Mouse (Mus musculus): ENCODE data around the gene Crybb2.
"Not testable (repeated sequence)": the region's sequence is repeated elsewhere in the genome, so short reads cannot be mapped to it uniquely, and the experiment has no call there.

The Crybb2 gene

DNA sequence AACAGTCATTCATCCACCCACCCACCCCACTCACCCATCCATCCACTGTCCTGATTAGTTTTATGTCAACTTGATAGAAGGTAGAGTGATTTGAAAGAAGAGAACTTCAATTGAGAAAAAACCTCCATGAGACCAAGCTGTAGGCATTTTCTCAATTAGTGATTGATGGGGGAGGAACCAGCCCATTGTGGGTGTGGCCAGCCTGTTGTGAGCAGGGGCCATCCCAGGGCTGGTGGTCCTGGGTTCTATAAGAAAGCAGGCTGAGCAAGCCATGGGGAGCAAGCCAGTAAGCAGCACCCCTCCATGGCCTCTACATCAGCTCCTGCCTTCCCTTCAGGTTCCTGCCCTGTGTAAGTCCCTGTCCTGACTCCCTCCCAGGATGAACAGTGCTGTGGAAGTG lies at the start of gene Crybb2:
Crybb2 (minus strand) TSS at position 101 of the 400 bp plus-strand sequence.
- no peak for DNase-seq (ENCODE audit: low spot score in 2 of 2)

DNA sequence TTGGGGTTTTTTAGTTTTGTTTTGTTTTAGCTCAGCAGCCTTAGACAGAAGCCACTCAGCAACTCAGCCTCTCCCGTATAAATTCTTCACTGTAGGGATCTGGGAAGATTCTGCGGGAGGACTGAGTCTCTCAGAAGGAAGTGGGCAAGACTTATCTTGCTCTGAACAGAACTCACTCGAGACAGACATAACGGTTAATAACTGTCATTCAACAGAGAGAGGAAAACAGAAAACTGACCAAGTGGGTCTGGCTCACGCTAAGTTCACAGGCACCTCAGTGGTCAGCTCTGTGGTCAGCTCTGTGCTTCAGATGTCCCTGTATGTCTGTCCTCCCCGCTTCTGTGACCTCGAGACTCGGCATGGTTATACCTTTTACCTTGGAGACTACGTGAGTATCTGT lies 49.4 kb upstream of the Crybb2 start:
- DNase-seq (ENCODE audit: low spot score in 2 of 2): no peak

DNA sequence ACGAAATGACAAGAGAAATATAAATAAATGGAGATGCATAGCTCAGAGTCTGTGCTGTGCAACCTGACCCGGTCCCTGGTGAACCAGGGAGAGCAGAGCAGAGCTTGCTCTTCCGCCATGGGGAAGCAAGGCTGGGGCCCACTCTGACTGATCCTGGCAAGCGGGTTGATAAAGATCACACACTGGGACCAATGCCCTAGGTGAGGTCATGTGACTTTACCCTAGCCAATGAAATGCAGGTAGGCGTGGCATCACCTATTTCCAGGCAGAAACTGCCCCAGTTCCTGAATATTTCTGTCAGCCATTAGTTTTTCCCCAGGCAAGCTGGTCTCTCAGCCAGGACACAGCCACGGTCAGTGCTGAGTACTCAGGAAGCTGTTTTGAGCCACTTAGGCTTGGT lies 48.8 kb upstream of the Crybb2 start:
- DNase-seq (ENCODE audit: low spot score in 2 of 2): no peak

DNA sequence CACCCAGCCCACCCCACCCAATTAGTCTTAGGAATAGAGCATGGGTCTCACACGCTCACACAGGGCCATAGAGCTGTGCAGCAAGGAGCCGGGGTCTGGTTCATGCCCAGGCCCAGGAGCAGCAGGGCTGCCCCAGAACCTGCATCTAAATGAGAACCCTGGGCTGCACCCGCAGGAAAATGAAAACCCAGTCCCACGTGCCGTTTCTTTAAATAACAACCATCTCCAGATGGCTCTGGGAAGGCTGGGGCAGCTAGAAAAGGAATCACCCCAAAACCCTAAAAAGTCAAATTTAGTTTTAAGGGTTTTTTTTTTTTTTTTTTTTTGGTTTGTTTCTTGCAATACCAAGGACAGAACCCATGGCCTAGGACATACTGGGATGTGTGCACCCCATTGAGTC lies 47.4 kb upstream of the Crybb2 start:
- DNase-seq (ENCODE audit: low spot score in 2 of 2): no peak

DNA sequence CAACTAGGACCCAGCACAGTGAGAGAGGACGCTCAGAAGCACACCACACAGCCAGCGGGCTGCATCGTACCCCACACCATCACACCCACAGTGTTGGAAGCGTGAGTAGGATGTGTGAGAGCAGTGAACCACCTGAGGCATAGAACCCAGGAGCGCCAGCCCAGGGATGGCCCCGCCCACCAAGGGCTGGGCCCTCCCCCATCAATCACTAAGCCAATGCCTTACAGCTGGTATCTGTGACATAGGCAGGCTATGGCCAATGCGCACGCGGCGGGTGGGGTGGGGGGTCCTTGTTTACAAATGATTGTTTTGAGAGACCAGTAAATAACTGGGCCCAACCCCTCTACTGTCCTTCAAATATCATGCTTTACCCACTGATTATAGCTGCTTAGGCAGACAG lies 46.0 kb upstream of the Crybb2 start:
- DNase-seq (ENCODE audit: low spot score in 2 of 2): no peak

DNA sequence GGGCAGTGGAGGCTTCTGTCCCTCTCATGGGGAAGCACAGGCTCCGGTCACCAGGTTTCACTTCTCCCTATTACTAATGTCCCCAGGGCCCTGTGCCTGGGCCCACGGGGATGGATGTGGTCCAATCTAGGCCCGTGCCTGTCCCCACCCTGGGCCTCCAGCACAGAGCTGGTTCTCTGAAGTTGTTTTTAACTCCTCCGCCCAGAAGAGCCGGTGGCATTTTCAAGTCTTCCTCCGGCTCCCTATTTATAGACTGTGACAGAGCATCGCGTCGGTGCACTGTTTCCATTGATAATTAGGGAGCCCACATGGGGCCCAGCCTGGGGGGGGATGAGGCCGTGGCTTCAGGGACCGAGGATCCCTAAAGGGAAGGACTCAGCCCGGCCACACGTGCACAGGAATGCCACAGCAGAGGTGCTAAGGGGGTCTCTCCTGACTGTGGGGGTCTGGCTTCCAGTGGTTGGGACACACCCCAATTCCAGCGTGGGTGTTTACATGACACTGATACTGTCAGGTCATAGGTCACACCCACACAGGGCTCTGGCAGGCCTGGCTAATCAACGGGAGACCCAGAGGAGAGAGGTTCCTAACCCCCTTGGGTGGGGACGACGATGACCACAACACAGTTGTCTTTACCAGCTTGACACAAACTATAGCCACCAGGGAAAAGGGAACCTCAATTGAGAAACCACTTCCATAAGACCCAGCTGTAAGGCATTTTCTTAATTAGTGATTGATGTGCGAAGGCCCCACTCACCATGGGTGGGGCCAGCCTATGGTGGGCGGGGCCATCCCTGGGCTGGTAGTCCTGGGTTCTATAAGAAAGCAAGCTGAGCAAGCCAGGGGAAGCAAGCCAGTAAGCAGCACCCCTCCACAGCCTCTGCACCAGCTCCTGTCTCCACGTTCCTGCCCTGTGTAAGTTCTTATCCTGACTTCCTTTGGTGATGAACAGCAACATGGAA lies 44.6 kb upstream of the Crybb2 start:
- peak in 1 of 2 experiments; percentile 56 for DNase-seq (ENCODE audit: low spot score in 2 of 2)

DNA sequence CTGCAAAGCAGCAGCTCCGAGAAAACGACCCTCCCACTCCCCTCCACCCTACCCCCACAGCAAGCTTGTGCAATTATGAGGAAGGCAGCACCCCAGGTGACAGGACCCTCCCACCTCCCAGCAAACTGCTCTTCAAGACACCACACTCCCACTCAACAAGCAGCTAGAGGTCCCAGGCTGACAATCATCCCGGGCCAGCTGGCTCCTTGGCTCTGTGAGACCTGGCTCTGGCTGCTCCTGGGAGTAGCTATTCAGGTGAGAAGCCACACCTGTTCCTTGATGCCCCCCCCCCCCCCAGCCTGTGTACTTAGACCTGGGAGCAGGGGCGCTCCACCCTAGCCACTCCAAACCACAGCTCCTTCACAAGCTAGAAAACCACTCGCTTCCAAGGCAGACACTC lies 43.2 kb upstream of the Crybb2 start:
- DNase-seq (ENCODE audit: low spot score in 2 of 2): no peak

DNA sequence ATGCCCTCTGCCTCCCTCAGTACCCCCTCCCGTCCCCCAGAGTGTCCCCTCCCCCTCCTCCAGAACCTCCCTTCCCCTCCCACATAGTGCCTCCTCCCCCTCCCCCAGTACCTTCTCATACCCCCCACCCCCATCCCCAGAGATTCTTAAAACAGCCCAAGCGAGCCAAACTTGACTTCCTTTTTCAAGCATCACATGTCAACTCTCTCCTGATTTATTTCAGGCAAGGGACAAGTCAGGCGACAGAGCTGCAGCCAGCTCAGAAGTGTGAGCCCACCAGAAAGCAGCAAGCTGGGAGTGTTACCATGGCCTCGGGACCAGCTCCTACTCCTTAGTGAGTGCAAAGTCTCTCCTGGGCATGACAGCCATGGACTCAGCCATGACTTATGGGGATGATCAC lies 41.4 kb upstream of the Crybb2 start:
- no peak for DNase-seq (ENCODE audit: low spot score in 2 of 2)

DNA sequence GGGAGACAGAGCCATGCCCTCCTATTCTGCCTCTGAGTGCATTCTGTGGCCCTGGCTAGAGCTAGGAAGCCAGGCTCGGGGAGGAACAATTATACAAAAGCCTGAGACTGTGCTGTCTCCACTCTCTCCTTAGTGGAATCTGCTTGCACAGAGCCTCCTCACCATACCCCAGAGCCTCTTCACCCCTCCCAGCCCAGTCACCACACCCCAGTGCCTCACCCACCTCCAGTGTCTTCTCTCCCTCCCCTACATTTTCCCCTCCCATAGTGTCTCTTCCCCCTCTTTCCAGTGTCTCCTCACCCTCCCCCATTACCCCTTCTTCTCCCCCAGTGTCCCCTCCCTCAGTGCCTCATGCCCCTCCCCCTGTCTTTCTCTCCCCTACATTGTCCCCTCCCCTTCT lies 41.0 kb upstream of the Crybb2 start:
- no peak for DNase-seq (ENCODE audit: low spot score in 2 of 2)

DNA sequence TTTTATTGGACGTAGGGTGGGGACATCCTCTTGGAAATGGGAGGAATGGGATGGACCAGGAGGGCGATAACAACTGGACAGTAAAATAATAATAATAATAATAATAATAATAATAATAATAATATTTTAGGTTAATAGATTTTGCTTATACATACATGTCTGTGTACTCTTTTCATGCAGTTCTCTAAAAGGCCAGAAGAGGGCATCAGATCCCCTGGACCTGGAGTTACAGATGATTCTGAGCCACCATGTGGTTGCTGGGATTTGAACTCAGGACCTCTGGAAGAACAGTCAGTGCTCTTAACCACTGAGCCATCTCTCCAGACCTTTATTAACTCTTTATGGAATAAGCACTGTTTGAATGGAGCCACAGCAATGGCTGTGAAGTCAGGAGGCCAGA lies 39.7 kb upstream of the Crybb2 start:
- DNase-seq (ENCODE audit: low spot score in 2 of 2): not testable (repeated sequence)

DNA sequence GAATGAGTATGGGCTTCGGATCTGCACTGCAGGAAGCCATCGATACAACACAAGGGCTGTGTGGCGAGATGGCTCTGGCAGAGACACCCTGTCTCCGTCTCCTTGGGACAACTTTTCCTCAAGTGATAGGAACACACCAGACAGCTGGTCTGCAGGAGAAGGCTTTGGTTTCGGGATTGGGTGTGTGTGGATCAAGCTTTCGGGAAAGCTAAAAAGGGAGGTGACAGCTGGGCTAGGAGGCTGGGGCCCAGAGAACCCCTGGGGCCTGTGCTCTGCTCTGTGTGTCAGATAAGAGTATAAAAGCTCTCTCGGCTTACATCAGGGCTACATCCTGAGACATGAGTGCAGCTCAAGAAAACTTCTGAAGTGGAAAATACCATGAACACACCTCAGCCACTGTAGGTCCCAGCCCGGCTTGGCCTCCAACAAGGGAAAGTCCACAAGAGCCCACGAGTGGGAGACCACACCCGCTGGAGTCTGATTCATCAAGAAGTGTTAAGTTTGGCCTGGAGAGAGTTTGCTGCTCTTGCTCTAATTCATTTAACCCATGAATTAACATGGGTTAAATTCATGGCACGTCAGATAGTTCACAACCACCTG lies 38.3 kb upstream of the Crybb2 start:
- DNase-seq (ENCODE audit: low spot score in 2 of 2): no peak

DNA sequence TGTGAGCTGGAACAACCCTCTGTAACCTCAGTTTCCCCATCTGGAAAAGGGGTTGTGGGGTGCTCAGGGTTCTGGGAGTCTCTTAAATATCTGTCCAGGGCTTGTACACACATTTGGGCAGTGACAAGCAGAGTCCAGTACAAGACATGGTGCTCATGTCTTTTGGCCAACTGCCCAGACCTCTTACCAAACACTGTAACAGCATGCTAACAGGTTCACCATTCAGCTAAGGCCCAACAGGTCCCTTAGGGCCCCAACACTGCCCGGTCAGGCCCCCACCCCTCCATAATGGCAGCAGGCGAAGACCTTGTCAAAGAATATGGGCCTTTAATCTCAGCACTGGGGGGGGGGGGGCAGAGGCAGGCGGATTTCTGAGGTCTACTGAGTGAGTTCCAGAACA lies 37.8 kb upstream of the Crybb2 start:
- DNase-seq (ENCODE audit: low spot score in 2 of 2): no peak

DNA sequence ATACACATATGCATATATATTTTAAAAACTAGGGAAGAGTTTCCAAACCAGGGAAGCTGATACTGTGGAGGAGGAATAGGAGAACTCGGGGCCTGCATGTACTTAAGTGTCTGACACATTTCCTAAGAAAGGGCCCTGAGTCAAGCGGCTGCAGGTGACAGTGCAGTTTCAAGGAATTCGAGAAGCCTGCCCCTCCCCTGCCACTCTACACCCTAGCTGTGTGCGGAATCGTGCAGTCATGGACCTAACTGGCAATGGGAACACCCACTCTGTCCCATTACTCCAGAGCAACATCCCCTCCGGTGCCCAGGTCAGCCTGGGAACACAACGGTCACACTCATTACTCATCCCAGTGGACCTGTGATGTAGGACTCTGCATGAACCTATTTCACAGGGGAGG lies 36.7 kb upstream of the Crybb2 start:
- no peak for DNase-seq (ENCODE audit: low spot score in 2 of 2)

DNA sequence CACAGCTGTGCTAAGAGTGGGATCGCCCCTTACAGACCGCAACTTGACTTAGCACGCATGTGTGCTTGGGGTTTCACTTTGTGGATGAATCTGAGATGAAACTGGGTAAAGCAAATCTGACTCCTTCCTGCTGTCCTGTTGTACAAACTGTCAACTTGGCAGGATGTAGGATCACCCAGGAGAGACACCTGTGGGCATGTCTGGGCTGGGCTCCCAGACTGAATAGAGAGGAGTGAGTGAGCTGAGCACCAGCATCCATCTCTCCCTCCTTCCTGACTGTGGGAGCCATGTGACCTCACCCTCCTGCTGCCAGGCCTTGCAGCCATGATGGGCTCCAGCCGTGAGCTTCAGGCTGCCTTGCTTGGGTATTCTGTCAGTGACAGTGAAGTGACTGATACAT lies 35.6 kb upstream of the Crybb2 start:
- DNase-seq (ENCODE audit: low spot score in 2 of 2): no peak

DNA sequence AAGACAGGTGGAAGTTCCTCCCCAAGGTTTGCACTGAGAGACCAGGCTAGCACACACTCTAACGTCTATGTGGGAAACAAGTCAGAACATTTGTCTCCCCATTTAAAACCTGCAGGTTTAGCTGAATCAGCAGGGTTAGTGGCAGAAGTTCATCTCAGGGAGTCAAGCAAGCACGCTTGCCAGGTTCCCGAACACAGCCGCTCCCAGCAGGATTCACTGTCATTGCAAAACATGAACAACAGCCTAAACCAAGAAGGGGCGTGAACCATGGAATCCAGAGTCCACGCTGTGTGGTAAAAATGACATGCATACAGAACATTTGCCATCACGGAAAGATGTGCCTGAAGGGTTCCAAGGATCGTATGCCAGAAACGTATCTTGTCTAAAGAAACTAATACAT lies 35.1 kb upstream of the Crybb2 start:
- DNase-seq (ENCODE audit: low spot score in 2 of 2): no peak

DNA sequence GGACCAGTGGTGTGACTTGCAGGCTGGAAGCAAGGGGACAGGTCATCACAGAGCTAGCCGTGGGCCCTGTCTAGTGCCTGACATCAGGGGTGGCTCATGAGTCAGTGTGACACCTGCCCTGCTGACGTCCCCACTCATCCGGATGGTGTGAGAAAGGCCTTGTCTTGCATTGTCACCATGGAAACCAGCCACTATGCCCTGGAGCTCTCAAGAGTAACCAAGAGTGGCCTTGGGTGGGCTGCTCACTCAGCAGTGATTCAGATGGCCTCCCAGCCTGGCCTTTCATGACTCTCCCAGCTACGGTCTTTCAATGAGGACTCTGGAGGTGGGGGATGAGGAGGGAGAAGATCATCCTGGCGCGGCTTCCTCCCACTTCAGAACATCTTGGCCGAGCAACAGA lies 32.5 kb upstream of the Crybb2 start:
- no peak for DNase-seq (ENCODE audit: low spot score in 2 of 2)

DNA sequence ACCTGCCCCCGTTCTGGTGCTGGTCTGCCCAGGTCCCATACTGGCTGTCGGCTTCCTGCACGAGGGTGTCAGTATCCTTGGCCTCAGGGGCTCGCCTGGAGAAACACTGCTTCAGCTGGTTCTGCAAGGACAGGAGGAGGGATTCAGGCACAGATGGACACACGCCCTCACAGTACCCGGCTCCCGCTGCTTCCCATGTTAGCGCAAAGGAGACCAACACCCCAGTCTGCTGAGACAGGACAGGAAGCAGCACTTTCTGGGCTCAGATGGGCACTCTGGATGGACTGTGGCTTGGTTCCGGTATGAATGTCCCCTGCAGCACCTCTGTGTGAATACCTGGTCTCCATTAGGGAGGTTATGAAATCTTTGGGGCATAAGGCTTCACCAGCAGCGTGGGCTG lies 31.5 kb upstream of the Crybb2 start:
- peak in 1 of 2 experiments; percentile 64 for DNase-seq (ENCODE audit: low spot score in 2 of 2)

DNA sequence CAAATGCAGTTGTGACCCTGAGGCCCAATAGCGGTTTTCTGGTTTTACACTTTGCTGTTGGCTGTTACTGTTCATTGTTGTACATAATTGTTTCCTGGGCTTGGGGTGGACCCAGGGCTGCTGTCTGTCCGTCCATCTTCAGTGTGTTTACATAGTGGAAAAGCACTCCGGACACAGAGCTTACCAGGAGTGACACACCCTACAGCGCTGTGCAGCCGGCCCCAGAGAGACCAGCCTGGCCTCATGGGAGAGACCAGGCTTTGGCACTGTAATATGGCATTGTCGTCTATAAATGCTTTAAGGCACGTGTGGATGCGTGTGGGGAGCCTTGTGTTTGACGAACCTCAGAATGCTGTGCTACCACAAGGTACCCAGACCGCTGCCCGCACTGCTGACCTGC lies 30.5 kb upstream of the Crybb2 start:
- DNase-seq (ENCODE audit: low spot score in 2 of 2): no peak

DNA sequence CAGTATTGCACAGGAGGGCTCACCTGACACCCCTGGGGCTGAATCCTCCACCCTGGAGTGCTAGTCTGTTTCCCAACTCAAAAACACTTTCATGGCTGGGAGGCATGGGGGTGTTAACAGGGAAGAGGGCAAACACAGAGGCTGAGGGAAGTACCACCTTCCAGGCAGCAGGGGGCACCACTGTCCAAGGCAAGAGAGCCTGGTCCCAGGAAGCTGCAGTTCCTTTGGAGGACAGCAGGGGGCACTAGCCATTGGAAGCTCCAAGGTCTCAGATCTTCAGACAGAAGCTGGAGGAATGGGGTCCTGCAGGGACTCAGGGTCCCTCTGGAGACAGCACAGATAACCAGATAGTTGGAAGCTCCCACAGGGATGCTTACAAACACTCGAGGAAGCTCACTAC lies 29.6 kb upstream of the Crybb2 start:
- peak; percentile 83 to 84 for DNase-seq (ENCODE audit: low spot score in 2 of 2)

DNA sequence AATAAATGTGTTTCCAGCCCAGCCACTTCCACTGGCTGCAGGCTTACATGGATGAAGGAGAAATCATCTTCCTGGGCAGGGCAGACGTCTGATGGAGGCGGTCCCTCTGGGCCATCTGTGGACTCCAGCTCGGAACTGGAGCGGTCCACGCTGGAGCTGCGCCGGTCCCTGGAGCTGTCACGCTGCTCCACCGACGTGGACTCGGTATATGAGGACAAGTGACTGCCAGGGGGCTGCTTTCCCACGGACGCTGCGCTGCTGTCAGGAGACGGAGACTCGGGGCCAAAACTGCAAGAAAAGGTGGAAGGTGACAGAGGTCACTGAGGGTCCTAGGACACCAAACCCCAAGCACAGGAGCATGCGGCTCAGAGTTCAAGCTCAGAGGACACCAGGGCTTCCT lies 27.6 kb upstream of the Crybb2 start:
- no peak for DNase-seq (ENCODE audit: low spot score in 2 of 2)

DNA sequence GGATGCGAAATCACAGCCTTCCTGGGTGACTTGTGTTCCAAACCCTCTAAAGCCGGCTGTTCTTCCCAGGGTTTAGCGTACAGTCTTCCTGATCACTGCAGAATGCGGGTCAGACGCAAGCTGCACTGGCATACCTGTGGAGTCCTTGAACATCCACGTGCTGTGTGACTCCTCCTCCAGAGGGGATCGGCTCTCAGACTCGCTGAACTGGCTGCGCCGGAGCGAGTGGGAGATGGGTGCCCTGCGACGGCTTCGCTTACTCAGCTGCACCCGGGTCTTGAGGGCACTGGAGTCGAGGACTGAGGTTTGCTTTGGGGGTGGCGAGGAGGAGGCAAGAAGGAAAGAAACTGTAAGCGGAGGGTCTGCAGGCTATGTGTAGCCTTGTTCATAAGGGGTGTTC lies 25.5 kb upstream of the Crybb2 start:
- DNase-seq (ENCODE audit: low spot score in 2 of 2): no peak

DNA sequence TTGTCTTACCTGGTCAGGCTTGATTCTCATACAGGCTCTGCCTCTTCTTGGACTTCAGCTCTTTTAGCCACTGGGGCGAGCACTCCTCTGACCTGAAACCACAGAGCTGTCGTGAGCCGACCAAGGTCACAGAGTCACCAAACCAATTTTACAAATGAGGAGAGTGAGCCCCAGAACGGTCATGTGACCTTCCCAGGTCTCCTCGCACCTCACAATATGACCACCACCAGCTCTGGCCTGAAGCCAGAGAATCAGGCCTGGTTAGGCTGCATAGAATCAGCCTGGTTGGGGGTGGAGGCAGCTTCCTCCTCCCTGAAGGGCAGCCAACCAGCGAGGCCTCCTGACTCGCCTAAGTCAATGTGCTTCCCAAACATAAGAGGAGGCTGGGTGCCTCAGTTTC lies 22.5 kb upstream of the Crybb2 start:
- no peak for DNase-seq (ENCODE audit: low spot score in 2 of 2)

DNA sequence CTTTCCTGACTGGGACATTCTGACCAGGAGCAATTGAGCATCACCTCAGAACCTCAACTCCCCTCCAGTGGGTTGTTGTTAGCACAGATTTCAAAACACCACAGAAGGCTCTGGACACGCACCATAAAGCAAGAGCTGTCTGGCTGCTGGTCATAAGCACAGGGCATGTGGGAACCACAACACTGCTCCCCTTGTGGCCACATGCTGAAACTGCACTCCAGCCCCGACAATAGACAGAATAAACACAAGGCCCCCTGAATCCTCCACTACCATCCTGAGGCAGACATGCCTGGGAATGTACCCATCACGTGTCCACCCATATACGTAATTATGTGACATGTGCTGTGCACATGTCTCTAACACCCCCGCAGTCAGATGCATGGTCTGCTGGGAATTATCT lies 21.2 kb upstream of the Crybb2 start:
- DNase-seq (ENCODE audit: low spot score in 2 of 2): no peak
